Mouse (Mus musculus) spleen, adult 2 months (tissue): ENCODE results near the gene Cmtm8.

Experiments used
- CTCF ChIP-seq: fragments of 200-500 bp; IDR thresholded peaks from 2 replicates; pipeline ENCODE4 v1.5.1; 2011; ENCODE audit warnings: mild to moderate bottlenecking, inconsistent platforms; ENCODE audit not compliant: insufficient read depth, insufficient read length, insufficient replicate concordance; ENCODE audit errors: extremely low read depth
- POLR2A ChIP-seq: fragments of 200-500 bp; IDR thresholded peaks from 2 replicates; pipeline ENCODE4 v1.6.1; 2011; ENCODE audit warnings: low read depth, low read length, inconsistent platforms

DNA sequence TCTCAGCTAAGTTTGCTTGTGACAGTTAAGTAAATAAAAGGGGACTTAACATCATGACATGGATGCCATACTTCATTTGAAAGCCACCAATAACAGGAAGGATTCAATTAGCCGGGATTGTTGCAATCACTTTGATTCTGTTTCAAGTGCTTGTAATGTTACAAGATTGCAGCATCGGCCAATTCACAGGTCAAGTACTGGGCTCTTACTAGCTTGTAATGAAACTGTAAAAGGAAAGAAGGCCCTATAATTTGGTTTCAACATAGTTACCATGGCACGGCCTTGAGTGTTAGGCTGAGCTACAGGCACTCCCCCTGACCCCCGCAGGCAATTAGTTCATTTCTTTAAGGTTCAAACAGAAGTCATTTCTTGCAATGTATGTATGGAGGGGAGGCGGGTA is 5.1 kb downstream of the Cmtm8 start:
- no peak for TF ChIP-seq CTCF
- no peak for TF ChIP-seq POLR2A
